Mouse (Mus musculus): ENCODE measurements at regions not wholly inside any gene's neighbourhood (a gene's known extent, or its start where the extent isn't known, plus 50 kb on each side); places are given as distances from the start of the nearest gene placed in this dataset.

DNA sequence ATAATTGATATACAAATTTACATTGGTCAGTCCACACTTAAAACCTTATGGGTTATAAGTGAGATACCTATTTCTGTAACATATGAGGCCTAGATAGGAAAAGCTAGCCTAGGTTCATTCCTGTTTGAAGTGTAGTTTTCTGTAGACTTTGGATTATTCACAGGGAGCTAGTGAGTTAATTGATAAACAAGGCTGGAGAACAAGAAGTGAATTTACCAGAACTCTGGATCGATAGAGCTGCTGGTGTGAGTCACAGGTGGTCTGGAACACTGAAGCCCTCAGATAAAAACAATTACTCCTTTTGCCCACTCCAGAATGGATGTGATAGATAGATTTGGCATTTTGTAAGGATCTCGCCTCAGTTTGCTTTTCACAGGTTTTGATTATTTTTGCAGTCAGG is 62.0 kb upstream of the Rtl1 start:
- no peak for DNase-seq (ENCODE audit: low read depth)

- no peak for DNase-seq (ENCODE audit: low read depth)
Measured at GRCm38 (mm10) chr12:109674766-109675165, 74.6 kb upstream of the Rtl1 start.

GRCm38 (mm10) chr12:109694046-109694445 is 93.9 kb upstream of the Rtl1 start:
- DNase-seq (ENCODE audit: low read depth) = no peak

GRCm38 (mm10) chr12:109694801-109695430 is 94.8 kb upstream of the Rtl1 start:
- DNase-seq (ENCODE audit: low read depth) = no peak

DNA sequence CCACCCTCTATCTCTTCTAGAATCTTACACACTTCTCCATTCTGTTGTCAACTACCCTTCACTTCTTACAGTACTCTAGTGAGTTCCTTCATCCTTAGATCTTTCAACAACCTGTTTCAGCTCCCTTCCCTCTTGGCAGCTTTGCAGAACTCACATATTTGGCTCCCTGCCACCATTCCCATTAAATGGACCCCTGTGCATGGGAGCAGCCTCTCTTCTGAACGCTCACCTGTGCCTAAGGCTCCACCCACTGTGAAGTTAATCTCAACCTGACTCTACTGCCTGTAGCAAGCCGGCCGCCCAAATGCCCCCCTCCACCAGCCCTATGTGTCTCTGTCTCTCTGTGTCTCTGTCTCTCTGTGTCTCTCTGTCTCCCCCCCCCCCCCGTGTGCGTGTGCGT is 106.7 kb upstream of the Rtl1 start:
- DNase-seq (ENCODE audit: low read depth) = no peak

DNA sequence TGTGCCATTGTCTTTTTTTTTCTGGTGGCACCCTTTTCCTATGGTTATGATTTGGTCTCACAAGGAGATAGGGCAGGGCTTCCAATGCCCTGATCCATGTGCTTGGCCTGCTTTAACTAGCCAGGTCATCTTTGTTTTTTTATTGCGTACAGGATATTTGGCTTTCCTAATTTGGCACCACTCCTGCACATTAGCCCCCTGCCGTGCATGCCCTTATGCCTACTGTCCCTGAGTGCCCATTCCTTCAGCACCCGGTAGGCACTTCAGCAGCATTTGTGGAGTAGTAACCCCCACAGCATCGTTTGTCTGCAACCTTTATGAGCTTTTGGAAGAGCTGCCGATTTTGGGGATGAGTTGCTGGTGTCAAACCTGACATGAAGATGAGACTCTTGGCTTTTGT is 109.5 kb upstream of the Rtl1 start:
- DNase-seq (ENCODE audit: low read depth) = no peak

DNA sequence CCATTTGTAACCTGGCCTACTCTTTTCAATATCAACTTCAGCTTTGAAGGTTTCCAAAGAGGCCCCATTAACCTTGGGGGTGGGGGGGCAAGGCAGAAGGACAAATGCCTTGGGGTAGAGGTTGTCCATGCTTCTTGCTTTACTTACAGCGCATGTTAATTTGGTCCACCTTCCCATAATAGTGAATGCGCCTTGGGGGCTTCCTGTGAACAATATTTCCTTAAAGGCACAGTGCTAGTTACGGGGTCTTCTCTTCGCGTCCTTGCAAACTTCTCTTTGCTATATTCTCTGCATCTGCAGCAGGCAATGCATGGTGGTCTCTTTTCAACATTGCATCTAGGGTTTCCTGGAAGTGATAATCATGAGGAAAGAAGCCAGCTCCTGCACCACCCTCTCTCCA is 111.3 kb upstream of the Rtl1 start:
- DNase-seq (ENCODE audit: low read depth) = no peak

DNA sequence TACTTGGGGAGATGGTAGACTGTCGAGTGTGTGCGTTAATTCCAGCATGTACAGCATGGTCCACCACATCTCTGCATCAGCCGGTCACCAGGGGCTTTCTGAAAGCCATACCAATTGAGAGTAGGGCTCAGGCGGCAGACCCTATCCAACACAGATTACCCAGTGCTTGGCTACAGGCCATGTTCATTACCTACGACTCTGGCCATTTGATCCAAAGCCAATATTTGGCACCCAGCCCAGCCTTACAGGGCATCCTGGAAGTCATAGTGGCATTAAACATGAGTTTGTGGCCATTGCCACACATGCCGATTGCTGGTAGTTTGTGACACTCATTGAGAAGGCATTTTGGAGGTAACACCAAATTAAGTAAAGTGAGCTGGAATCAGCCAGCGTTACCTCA is 111.8 kb upstream of the Rtl1 start:
- no peak for DNase-seq (ENCODE audit: low read depth)

DNA sequence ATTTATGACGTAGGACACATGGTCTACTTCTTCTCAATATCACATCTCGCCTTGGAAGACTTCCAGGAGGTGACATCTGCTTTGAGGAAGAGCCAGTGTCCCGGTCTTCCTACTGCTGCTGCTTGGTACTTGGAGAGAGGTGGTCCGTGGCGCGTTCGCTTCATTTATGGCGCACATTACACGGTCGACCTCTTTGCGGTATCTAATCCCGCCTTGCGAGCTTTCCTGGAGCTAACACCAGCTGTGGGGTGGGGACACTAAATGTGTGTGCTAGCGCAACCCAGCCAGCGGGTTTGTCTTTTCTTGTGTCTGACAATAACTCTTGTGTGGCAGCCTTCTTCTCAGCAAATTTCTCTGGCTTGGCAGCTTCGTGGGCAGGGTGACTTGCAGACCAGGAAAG is 112.3 kb upstream of the Rtl1 start:
- DNase-seq (ENCODE audit: low read depth) = no peak

GRCm38 (mm10) chr12:109713041-109713440 is 112.9 kb upstream of the Rtl1 start:
- no peak for DNase-seq (ENCODE audit: low read depth)

DNA sequence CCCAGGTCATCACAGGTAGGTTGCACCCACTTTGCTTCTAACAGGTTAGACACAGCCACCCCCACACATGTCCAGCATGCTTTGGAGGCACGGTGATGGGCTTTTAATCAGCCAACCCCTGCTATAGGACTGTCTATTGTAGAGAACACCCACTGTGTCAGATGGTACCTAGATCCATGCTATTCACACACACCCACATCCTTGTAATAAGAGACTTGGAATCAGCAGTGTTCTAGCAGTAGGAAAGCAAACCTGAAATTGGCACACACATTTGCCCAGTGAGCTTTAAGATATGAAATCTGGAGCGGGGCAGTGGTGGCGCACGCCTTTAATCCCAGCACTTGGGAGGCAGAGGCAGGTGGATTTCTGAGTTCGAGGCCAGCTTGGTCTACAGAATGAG is 113.9 kb upstream of the Rtl1 start:
- no peak for DNase-seq (ENCODE audit: low read depth)

- DNase-seq (ENCODE audit: low read depth) = no peak
Measured at GRCm38 (mm10) chr12:109716991-109717390, 116.9 kb upstream of the Rtl1 start.

DNA sequence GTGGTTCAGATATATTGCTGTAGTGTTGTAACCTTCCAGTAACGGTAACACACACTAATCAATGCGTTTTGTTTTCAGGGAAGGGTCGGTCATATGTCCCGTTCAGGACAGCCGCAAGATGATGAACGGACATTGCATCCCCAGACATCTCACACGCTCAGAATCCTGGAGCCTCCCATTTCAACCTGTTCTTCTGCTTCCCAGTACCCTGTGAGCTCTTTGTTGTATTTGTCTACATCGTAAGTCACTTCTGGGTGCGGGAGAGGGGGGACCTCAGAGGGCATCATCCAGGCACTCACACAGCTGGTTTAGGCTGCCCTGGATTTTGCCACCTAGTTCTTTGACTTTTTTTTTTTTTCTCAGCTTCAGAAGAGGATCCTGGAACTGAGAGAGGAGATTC is 117.9 kb upstream of the Rtl1 start:
- no peak for DNase-seq (ENCODE audit: low read depth)

DNA sequence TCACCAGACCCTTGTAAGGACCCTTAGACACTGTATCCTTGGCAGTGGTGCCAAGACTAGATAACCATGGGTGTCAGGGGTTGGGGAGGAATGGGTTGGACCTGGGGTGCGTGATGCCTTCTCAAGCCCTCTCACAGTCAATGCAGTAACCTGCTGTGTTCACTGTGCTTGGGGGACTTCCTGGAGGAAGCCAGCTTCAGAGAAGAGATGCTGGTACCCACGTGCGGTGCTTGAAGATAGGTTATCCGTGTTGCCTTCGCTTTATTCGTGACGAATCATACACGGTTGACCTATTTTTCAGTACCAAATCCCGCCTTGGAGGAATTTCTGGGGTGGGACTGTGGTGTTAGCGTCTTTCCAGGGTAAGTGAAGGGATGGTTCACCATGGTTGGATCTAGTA is 138.1 kb upstream of the Rtl1 start:
- DNase-seq (ENCODE audit: low read depth) = no peak

- DNase-seq (ENCODE audit: low read depth) = no peak
Measured at GRCm38 (mm10) chr12:109738911-109739310, 138.8 kb upstream of the Rtl1 start.

DNA sequence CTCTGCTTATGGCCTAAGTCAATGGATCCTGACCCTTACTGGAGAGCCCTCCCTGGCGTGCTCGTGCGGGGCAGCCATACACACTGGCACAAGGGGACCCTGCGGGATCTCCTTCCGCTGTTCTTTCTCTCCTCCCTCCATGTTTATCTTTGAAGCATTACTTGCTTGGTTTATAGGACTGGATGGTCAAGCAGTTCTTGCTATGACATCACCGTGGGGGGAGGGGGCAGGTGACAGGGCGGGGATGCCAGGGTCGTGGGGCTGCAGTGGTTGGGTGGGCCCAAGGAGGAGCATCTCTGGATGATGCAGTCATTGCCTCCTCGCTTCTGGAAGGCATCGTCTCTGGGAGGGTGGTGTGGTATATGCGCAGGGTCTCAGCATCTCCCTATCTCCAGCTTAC is 142.4 kb upstream of the Rtl1 start:
- no peak for DNase-seq (ENCODE audit: low read depth)

GRCm38 (mm10) chr12:109743036-109743650 is 143.0 kb upstream of the Rtl1 start:
- DNase-seq (ENCODE audit: low read depth) = no peak

- no peak for DNase-seq (ENCODE audit: low read depth)
Measured at GRCm38 (mm10) chr12:109744186-109744585, 144.1 kb upstream of the Rtl1 start.

DNA sequence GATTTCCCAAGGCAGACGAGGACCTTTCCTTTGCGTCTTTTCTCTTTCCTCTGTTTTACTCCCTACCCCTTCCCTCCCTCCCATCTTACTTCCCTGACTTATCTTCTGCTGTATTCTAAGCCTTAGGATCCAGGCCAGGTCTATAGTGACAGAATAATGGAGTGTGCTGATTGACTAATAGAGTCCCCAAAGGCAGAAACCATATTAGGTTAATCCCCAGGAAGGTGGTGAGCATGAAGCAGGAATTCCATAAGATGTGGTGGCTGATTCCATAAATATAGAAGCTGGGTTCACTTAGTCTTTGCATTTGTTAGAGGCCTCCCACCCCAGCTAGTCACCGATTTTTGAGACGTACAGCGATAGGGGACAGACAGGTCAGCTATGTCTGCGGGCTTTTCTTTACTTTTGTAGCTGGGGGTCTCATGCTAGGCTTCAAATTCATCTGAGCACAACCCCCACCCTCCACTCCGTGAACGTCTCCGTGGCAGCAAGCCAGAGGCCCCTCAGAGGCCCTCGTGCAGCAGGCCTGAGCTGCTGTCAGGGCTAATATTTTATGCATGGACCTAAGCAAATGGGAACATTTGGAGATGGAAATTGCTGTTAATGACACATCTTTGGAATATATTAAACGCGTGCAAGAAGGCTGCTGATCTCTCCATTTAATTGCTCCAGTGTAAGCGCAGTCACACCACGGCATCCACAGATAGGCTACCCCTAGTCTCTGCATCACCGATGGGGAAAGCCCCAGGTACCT is 145.8 kb upstream of the Rtl1 start:
- no peak for DNase-seq (ENCODE audit: low read depth)

DNA sequence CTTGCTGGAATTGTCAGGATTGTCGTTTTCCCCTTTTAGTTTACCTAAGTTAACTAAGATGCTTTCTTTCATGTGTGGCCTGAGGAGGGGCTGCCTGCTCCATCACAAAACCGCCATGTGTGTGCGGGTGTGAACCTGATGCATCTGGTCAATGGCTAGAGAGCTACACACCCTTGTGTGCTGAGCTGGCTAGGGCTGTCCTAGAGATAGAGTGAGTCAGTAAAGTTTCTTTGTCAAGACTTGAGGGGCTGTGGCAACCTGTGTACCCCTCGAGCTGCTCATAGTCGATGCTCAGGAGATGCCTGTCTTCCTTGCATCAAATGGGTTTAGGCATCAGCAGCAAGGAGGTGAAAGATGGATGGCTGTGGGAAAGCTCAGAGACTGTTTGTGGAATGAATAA is 147.1 kb upstream of the Rtl1 start:
- DNase-seq (ENCODE audit: low read depth) = no peak

DNA sequence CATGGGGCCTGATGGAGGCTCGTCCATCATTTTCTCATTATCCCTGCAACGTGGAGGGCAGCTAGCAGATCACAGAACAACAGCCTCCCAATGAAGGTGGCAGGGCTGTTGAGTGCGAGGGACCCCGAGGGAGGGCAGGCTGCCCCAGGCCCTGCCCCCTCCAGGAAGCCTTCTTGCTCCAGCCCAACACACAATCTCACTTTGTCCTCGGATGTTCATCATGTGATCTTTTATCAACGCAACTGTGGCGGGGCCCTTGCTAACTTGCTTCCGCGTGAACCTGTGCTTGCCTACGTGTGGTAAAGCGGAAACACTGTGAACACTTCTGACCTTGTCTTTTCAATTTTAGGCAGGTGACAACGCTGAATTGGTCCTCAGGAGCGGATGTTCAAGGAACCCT is 147.6 kb upstream of the Rtl1 start:
- DNase-seq (ENCODE audit: low read depth) = no peak

DNA sequence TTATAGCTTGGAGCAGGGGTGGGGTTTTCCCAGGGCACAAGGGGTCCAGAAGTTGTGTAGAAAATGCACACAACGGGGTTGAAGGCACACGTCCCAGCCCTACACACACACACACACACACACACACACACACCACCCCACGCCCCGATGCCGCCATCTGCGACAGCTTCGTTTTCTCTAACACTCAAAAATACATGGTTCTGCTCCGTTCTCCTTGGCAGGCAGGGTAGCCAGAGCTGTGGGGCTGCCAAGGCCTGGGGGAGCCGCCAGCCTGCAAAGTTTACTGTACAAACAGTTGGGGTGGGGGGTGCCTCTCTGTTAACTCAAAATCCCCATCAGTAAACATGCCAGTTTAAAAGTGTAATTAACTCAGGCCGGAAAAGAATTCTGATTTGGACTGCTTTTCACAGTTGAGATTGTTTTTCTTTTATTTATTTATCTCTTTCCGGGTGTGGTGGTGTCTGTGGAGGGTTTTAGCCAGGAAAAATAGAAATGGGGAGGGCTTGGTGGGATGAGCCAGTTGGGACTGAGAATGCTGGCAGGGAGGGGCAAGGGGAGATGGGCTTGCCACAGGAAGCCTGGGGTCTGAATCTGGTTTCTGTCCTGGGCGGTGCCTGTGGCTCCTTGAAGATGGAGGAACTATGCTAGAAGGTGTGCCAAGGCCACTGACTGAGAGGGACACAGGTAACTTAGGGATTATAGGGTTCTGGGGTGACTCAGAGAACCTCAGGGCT is 148.4 kb upstream of the Rtl1 start:
- no peak for DNase-seq (ENCODE audit: low read depth)

DNA sequence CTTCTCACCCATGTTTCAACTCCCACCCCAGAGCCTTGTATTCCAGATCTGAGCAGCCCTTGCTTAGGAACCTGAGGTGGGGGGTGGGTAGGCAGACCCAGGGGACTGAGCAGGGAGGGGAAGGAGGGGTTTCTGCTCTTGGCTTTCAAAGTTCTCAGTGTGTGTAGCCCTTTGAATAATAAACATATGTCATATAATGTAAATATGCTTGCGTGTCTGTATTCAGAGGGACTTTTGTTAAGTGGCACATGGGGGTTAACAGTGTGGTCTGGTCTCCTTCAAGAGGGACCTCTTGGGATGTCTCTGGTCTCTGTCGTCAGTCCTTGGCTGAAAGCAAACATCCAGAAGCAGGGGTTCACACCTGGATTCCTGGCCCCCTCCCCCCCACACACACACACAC is 149.1 kb upstream of the Rtl1 start:
- DNase-seq (ENCODE audit: low read depth) = no peak
